Mouse (Mus musculus) testis, adult 2 months (tissue): Measurements from ENCODE around the gene Cryl1.

ENCODE experiments used
- CTCF ChIP-seq: fragments of 200-500 bp; IDR thresholded peaks from 2 replicates; pipeline ENCODE4 v1.5.1; 2012; ENCODE audit warnings: low read depth, mild to moderate bottlenecking, inconsistent platforms, low read length, moderate library complexity; ENCODE audit not compliant: control insufficient read depth, insufficient read depth, insufficient replicate concordance
- POLR2A ChIP-seq: fragments of 200-500 bp; IDR thresholded peaks from 2 replicates; pipeline ENCODE4 v1.6.1; 2012; ENCODE audit warnings: low read depth, mild to moderate bottlenecking, inconsistent platforms, low read length, moderate library complexity; ENCODE audit not compliant: control insufficient read depth

- TF ChIP-seq POLR2A: no peak
- no peak for TF ChIP-seq CTCF
Observed at GRCm38 (mm10) chr14:57408100-57408499, 9.8 kb upstream of the Cryl1 start.
